Mouse (Mus musculus): ENCODE results near the gene Mog. TPM values are rescaled to one million over a fixed set of nuclear protein-coding genes. Genes with fewer than 3 reads are reported as not detected.

The Mog gene
- not detected for total RNA-seq (2021)
- long read RNA-seq, experiment 1: 0 reads
- long read RNA-seq, experiment 2: 0 reads

GRCm38 (mm10) chr17:37022628-37023576 lies at the start of gene Mog:
TSS of gene Mog (minus strand) at chr17:37023398.
- no peak for DNase-seq

DNA sequence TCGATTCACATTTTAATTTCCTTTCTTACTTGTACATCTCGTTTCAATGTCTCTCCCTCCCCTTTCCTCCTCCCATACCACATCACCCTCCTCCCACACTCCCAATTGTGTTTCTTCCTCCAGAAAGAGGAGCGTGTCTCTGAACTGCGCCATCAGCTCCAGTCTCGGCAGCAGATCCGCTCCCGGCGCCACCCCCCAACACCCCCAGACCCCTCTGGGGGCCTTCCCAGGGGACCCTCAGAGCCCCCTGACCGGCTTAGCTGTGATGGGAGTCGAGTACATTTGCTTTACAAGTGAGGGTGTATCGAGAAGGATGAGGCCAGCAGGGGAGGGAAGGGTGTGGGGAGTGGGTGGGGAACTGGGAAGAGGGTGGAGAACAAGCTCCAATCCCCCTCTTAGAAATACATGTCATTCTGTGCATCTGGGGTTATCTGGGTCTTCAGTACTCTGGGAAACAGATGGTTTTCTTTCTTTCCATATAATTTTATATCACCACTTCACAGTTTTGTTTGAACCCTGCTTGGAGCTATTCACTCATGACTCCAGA lies 49.6 kb upstream of the Mog start:
- DNase-seq: no peak

- DNase-seq: no peak
These were observed 49.0 kb upstream of the Mog start for GRCm38 (mm10) chr17:37072080-37072729.

GRCm38 (mm10) chr17:37070121-37070520 lies 46.9 kb upstream of the Mog start:
- no peak for DNase-seq

DNA sequence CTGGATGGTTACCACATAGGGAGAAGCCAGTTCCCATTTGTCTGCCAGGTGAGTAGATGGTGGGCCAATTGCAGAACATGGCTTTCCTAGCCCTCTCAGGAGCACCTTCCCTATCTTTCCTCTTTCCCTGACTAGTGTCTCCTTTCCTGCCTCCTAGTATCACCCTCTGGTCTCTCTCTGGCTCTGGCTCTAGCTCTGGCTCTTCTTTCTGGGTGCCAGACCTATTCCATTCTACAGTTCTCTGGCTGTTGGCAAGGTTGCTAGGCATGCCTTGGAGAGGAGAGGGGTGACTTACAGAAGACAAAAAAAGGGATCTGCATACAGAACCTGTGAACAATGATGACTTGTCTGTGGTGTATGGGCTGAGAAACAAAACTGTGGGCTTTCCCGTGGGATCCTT lies 44.7 kb upstream of the Mog start:
- DNase-seq: no peak

GRCm38 (mm10) chr17:37065993-37066392 lies 42.8 kb upstream of the Mog start:
- DNase-seq: no peak

GRCm38 (mm10) chr17:37063686-37064495 lies 40.7 kb upstream of the Mog start:
- DNase-seq: no peak

DNA sequence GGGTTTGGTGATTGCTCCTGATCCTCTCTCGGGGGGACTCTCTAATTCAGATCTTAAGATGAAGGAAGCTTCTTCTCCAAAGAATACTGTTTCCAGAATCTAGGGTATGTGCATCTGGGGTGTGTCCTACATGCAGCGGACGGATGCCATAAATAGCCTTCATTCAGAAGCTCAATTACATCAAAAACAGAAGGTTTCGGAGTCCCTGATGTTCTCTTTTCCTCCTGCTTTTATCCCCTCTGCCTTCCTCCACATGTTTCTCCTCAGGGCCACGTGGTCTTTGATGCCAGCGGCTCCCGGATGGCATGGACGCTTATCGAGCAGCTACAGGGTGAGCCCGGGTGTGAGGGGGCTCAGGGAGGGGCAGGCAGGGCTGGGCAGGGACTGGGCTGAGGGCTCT lies 39.9 kb upstream of the Mog start:
- DNase-seq: no peak

- DNase-seq: no peak
These were observed 39.0 kb upstream of the Mog start for GRCm38 (mm10) chr17:37062101-37062641.

DNA sequence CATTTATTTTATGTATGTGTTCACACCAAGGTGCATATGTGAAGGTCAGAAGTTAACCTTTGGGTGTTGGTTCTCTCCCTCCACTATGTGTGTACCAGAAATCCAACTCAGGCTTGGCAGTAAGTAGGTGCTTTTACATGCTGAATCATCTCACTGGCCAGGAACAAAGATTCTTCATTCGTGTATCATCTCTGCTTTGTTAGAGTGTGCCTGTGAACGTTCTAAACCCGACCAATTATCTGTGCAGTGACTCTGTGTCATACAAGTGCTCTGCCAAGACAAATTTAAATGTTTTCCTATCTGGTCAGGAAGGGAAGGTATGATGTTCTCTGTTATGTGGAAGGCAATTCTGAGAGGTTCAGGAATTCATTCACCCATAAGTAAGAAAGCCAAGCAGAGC lies 38.2 kb upstream of the Mog start:
- DNase-seq: no peak

- no peak for DNase-seq
These were observed 33.8 kb upstream of the Mog start for GRCm38 (mm10) chr17:37056957-37057356.

GRCm38 (mm10) chr17:37051745-37052144 lies 28.5 kb upstream of the Mog start:
- DNase-seq: no peak

- DNase-seq: peak; percentile 20
These were observed 27.7 kb upstream of the Mog start for GRCm38 (mm10) chr17:37050876-37051275.

GRCm38 (mm10) chr17:37050399-37050798 lies 27.2 kb upstream of the Mog start:
- DNase-seq: peak; percentile 72

- DNase-seq: peak; percentile 77
These were observed 26.5 kb upstream of the Mog start for GRCm38 (mm10) chr17:37049570-37050310.

- DNase-seq: no peak
These were observed 25.2 kb upstream of the Mog start for GRCm38 (mm10) chr17:37048383-37048782.

DNA sequence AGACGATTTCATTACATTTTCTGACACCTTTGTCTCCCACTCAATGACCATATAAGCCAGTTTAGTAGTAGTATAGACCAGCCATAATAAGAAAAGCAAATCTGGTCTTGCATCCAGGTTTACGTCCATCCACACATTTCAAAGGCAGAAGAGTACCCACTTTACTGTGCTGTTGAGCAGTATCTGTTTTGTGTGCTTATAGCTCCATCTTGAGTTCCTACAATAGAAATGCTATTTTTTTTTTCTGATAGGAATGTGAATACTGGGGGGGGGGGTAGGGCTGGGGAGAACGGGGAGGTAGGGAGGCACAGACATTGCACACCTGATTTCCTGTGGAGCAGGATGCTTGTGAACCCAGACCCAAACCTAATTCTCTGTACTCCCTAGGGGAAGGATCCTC lies 24.8 kb upstream of the Mog start:
- DNase-seq: no peak

GRCm38 (mm10) chr17:37047332-37047976 lies 24.3 kb upstream of the Mog start:
- DNase-seq: no peak

DNA sequence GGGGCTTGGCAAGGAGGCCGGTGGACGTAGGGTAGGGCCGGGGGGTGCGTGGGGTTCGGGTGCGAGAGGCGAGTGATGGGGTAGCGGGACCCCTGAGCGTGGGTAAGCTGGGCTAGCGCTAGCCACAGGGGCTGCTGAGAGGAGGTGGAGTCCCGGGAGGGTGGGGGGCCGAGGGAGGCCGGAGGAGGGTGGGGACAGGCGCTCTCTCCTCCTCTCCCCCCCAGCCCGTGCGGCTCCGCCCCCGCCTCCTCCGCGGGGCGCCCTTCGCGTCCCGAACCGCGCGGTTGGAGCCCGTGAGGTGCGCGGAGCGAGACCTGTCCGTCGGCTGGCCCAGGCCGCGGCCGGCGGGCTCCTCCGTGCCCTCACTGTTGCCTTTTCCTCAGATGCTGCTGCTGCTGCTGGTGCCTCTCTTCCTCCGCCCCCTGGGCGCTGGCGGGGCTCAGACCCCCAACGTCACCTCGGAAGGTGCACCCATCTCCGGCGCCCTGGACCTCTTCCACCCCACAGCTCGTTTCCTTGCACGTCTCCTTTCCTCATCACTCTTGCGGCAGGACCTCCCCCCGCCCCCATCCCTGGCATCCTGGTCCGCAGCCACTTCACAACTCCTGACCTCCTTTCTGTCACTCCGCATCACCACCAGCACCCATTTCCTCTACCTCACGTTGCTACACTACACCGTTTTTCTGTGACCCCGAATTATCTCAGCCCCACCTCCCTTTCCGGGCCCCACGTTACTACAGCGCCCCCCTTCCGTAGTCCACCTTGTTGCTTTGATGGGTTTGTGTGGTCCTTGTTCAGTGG lies 23.3 kb upstream of the Mog start:
- DNase-seq: peak; percentile 50
